Mouse (Mus musculus) hematopoietic stem cell, adult 5-6 weeks (primary cell): ENCODE results near the gene Thnsl2. TPM values are rescaled to one million over a fixed set of nuclear protein-coding genes. Genes with fewer than 3 reads are reported as not detected.

Source experiments
- ATAC-seq, 2 experiments: fragments of 125-278 bp in 1 of 2; replicated peaks in 1 of 2; 2 replicates each; pipeline ENCODE4 v1.8.0; 2016 to 2017; ENCODE audit warnings: inconsistent platforms in 2 of 2, mild to moderate bottlenecking in 2 of 2, moderate number of reproducible peaks in 2 of 2, low read depth in 1 of 2, moderate TSS enrichment in 1 of 2; ENCODE audit not compliant: low FRiP score in 2 of 2, poor library complexity in 2 of 2, severe bottlenecking in 2 of 2, insufficient read depth in 1 of 2, low TSS enrichment in 1 of 2
- total RNA-seq: library from RNA; stranded (forward); fragments of 172-1452, 232-1000 nt; gene quantifications from 2 replicates; pipeline ENCODE4 v1.2.3, GENCODE M21; 2017

Thnsl2 gene
- total RNA-seq, 1 experiment from 2014 or later = 3.3 TPM

DNA sequence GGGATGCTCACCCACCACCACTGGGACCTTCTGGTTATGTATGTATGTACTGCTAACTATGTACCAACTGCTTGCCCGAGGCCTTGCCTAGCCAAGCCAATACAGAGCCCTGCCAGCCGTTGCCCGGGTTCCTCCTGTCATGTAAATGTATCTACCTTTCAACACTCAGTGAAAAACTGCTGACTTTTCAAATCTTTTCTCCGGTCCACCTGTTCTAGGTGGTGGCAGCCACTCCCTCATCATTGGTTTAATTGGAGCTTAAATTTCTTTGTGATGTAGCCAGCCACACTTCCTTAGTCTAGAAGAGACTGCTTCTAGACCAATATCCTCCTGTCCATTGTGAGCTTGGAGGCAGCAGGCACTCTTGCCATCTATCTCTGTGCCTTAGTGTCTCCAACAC is 54.5 kb downstream of the Thnsl2 start:
- no peak for ATAC-seq

DNA sequence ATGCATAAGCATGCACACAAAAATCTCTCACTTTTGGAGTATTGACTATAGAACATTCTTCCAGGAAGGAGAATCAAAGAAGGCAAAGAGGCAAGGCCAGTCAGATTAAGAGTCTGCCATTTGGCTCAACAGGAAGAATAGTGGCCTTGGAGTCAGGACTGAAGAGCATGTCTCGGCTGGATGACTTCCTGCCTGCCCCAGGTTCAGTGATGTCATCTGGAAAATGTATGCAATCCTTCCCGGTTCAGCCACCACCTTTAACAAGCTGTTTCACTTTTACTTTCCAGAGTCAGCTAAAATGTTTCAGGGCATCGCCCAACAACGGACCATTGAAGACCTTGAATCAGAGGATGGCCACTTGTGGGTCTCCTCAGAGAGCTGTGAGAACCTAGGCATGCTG is 55.2 kb downstream of the Thnsl2 start:
- ATAC-seq = no peak

DNA sequence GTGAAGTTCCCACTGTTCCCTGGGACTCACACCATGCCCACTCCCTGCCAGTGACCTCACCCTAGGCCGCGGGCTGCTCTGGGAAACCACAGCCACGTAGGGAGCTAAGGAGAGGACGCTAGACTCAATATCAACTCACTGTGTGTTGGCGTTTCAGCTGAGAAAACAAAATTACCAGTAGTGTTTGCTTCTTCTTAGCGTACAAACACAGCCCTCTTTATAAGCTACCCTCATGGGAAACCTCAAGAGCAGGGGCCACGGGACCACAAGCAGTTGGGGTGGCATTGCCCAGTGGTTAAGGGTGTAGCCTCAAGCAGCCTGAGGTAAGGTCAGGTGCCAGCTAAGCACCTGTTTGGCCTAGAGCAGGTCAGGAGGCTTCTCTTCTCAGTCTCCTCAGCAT is 60.8 kb downstream of the Thnsl2 start:
- ATAC-seq = no peak

DNA sequence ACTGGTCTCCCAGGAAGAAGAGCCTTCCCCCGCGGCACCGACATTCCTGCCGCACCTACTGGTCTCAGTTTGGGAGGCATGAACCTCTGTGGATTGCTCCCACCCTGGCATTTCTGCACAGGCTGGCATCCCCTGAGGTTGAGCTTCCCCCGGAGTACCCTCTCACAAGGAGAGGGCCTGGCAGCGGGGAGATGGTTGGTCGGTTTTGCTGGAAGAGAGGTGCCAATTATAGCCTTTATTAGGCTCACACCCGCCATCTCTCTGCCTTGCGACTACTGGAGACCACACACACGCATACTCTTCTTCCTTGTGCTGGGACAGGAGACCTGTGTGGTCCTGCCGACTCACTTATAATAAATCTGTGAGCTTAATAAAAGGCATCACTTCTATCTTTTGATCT is 62.2 kb downstream of the Thnsl2 start:
- ATAC-seq = no peak

DNA sequence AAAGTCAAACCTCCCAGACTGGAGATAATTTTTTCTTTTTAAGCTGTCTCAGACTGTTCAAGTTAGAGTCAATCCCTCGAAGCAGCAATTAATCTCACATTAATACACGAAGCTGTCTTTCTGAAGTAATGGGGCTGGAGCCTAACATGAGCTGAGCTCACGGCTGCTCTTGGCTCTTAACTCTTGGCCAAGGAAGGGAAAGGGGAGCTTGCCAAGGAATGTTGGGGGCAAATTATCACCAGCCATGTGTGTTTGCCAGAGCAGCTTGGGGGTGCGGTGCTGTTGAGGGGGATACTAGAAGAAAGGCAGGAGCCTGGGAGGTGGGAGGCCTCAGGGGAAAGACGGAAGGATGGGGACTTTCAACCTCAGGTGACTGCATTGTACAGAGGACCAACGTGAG is 63.0 kb downstream of the Thnsl2 start:
- no peak for ATAC-seq

Other genes with a start within 250 kb of the Thnsl2 start
- not detected in 2 replicates for gene Tex37, start 225.5 kb downstream of the Thnsl2 start, total RNA-seq
- gene Foxi3, start 187.9 kb downstream of the Thnsl2 start, total RNA-seq = not detected in 2 replicates
- not detected in 2 replicates for gene Fabp1, start 55.4 kb upstream of the Thnsl2 start, total RNA-seq
- 121 and 140 TPM in 2 replicates for gene Krcc1, start 127.2 kb upstream of the Thnsl2 start, total RNA-seq
- gene Smyd1, start 177.8 kb upstream of the Thnsl2 start, total RNA-seq = not detected in 2 replicates
- not detected in 2 replicates for gene Cd8b1, start 178.3 kb upstream of the Thnsl2 start, total RNA-seq
- not detected in 2 replicates for gene Cd8a, start 229.0 kb upstream of the Thnsl2 start, total RNA-seq